Mouse (Mus musculus) stomach, embryonic 15.5 days (tissue): ENCODE data around the gene 5830473C10Rik. TPM values are rescaled to one million over a fixed set of nuclear protein-coding genes. Genes with fewer than 3 reads are reported as not detected.
A peak's percentile ranks its signal among the peaks of the same experiment; 100 is the strongest.

Experiments used
- ATAC-seq: fragments of 200-750 bp; cut with Nextera tagmentation; 2 replicates; pipeline ENCODE4 v1.8.0; 2017; ENCODE audit warnings: low read depth, moderate number of reproducible peaks, moderate TSS enrichment; ENCODE audit not compliant: insufficient read depth, low FRiP score
- H3K27ac ChIP-seq: fragments of 300-500 bp; sonication (generic); 2 replicates; pipeline ENCODE4 v1.5.1; 2015; ENCODE audit warnings: mild to moderate bottlenecking, inconsistent platforms
- H3K27me3 ChIP-seq: fragments of 300-500 bp; sonication (generic); replicated peaks from 2 replicates; pipeline ENCODE4 v1.6.1; 2015; ENCODE audit warnings: inconsistent platforms
- H3K36me3 ChIP-seq: fragments of 300-500 bp; sonication (generic); 2 replicates; pipeline ENCODE4 v1.6.1; 2015; ENCODE audit warnings: inconsistent platforms
- H3K4me1 ChIP-seq: fragments of 300-500 bp; sonication (generic); 2 replicates; pipeline ENCODE4 v1.6.1; 2015; ENCODE audit warnings: inconsistent platforms
- H3K4me2 ChIP-seq: fragments of 300-500 bp; sonication (generic); 2 replicates; pipeline ENCODE4 v1.6.1; 2015; ENCODE audit warnings: mild to moderate bottlenecking, inconsistent platforms
- H3K4me3 ChIP-seq: fragments of 300-500 bp; sonication (generic); replicated peaks from 2 replicates; pipeline ENCODE4 v1.5.1; 2015; ENCODE audit warnings: inconsistent platforms
- H3K9ac ChIP-seq: fragments of 300-500 bp; sonication (generic); 2 replicates; pipeline ENCODE4 v1.6.1; 2015; ENCODE audit warnings: inconsistent platforms
- H3K9me3 ChIP-seq: fragments of 300-500 bp; sonication (generic); 2 replicates; pipeline ENCODE4 v1.6.1; 2016; ENCODE audit warnings: inconsistent platforms
- WGBS: fragments of 180-500 bp; shearing (Covaris S2); methylation state at CpG from one replicate; pipeline ENCODE4 v1.1.7; 2015; 5-methylcytosine and 5-hydroxymethylcytosine counted together
- polyA plus RNA-seq: library from polyadenylated mRNA; unstranded; fragments of >200 nt; fragmentation: Nextera tagmentation; extraction: Ambion mirVana; gene quantifications from 2 replicates; pipeline ENCODE4 v1.2.1, GENCODE M21; 2015

Gene 5830473C10Rik
- 0.09 and 0.12 TPM in 2 replicates for polyA plus RNA-seq

DNA sequence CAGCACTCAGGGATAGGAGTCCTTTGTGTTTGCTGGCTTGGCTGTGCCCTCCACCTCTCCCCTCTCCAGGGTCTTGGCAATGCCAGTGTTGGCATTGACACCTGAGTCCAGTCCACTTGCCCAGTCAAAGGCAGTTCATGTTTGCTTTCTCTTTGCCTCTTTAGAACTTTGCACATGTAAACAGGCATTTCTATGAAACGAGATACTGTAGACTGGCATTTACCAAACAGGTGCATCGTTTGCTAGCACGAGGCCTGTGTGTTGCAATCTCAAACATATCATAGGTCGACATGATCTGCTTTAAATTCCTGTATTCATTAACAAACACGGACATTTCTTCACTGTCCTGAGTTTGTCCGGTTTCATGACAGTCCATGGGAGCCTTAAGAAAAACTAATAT, at the start of gene 5830473C10Rik:
Gene 5830473C10Rik, plus strand, starts transcription at position 365 of the 400 bp plus-strand sequence.
- no peak within 1 kb of the TSS for H3K27ac ChIP-seq
- H3K9ac ChIP-seq, result no peak within 1 kb of the TSS
- no peaks in the 10 kb centered on the region for H3K4me1 ChIP-seq
- 78% methylated on average over 6 of the region's 6 CpGs for WGBS
- H3K4me2 ChIP-seq, result no peak within 1 kb of the TSS
- H3K27me3 ChIP-seq, result no peaks in the 10 kb centered on the region
- ATAC-seq, result no peak
- no peak within 1 kb of the TSS for H3K4me3 ChIP-seq
- no peaks in the 10 kb centered on the region for H3K9me3 ChIP-seq
- no peaks in the 10 kb centered on the region for H3K36me3 ChIP-seq

DNA sequence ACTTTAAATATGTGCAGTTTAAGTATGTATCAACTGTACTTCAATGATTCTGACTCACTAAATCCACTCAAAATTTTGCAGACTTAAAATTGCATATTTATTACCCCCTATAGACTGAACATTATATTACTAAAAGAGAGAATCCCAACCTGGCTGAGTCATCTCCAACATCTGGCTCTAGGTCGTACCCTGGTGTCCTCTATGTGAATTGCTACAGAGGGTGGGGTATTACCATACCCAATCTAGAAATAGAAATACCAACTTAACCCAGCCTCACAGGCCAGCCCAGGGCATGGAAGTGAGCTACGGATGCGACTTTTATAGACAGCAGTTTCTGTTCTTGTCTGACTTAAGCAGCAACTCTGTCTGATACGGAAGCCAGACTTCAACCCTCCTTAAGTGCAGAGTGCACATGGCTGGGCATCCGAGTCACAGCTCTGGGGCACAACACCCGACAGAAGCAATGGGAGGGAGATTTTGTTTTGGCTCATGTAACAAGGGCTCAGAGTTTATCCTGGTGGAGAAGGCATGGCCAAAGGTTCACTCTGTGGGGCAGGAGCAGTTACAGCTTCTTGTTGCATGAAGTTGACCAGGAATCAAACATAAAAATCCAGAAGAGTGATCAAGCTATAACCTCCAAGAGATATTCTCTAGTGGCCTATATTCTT, 48.5 kb upstream of the 5830473C10Rik start:
- Histone ChIP-seq H3K4me1 (no peaks in the 10 kb centered on the region), H3K9ac (no peak overlapping the region), H3K27ac (no peak overlapping the region), H3K36me3 (no peaks in the 10 kb centered on the region), H3K4me3 (no peak overlapping the region), H3K27me3 (no peaks in the 10 kb centered on the region), H3K4me2 (no peak overlapping the region), H3K9me3 (no peaks in the 10 kb centered on the region)
- WGBS, result 78% methylated on average over 6 of the region's 6 CpGs
- no peak for ATAC-seq

DNA sequence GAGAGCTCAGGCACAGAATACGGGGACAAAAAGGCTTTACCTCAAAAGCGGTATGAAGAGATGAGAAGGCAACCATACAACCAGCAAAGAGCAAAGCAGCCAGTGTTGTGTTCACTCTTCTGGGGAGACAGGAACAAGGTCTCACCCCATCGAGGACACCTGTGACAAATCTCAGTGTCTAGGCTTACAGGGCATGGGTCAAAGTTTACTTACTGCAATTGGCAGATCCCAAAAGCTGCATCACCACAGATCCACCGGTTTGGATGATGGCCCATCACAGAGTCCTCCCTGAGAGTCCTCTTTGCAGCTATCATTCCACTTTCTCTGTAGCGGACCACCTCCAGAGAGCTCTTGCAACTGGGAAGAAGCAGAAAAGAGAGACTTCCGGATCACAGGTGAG, 45.3 kb upstream of the 5830473C10Rik start:
- H3K27me3 ChIP-seq, result no peaks in the 10 kb centered on the region
- H3K9me3 ChIP-seq, result no peaks in the 10 kb centered on the region
- H3K9ac ChIP-seq, result no peak overlapping the region
- WGBS, result 87% methylated on average over 6 of the region's 6 CpGs
- ATAC-seq, result no peak
- no peak overlapping the region for H3K4me2 ChIP-seq
- H3K4me1 ChIP-seq, result no peaks in the 10 kb centered on the region
- H3K36me3 ChIP-seq, result no peaks in the 10 kb centered on the region
- H3K4me3 ChIP-seq, result no peak overlapping the region
- H3K27ac ChIP-seq, result no peak overlapping the region

DNA sequence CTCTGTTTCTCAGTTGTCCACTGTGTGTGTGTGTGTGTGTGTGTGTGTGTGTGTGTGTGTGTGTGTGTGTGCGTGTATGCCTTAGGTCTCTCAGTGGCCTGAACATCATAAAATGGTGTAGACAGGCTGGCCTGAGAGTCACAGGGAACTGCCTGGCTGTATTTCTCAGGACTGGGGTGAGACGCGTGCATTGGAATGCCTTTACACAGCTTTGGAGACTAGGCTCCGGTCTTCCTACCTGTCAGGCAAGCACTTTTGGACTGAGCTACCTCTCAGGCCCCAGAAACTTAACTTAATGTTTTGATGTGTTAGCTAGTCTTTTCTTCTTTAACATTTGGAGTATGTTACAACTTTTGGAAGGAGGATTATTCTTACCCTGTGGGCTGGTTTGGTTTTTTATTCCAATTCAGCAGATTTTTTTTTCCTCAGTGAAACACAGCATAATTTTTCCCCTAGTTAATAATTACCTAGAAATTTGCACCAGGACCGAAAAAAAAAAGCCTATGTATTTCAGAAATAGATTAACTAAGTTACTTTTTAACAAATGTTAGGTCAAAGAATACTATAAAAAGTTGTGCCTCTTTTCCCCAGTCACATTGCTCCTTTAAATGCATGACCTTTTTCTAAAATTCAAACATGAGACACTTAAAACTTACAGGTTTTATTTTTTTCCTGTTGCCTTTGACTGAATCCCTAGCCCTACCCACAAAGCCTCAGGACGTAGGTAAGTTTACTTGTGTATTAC, 42.4 kb upstream of the 5830473C10Rik start, which contains the start of gene Afm:
Gene Afm, plus strand, starts transcription at position 577 of the 745 bp plus-strand sequence.
- H3K36me3 ChIP-seq, result no peaks in the 10 kb centered on the region
- no peaks in the 10 kb centered on the region for H3K27me3 ChIP-seq
- ATAC-seq, result no peak; the same call in 1 of the 2 replicates
- H3K9me3 ChIP-seq, result no peaks in the 10 kb centered on the region
- H3K4me2 ChIP-seq, result peak within 1 kb of the TSS; percentile 19; the same call in 1 of the 2 replicates
- no peak within 1 kb of the TSS for H3K4me3 ChIP-seq
- H3K4me1 ChIP-seq, result no peaks in the 10 kb centered on the region
- H3K9ac ChIP-seq, result no peak within 1 kb of the TSS
- H3K27ac ChIP-seq, result peak within 1 kb of the TSS; percentile 77
- WGBS, result 52% methylated on average over 6 of the region's 6 CpGs

DNA sequence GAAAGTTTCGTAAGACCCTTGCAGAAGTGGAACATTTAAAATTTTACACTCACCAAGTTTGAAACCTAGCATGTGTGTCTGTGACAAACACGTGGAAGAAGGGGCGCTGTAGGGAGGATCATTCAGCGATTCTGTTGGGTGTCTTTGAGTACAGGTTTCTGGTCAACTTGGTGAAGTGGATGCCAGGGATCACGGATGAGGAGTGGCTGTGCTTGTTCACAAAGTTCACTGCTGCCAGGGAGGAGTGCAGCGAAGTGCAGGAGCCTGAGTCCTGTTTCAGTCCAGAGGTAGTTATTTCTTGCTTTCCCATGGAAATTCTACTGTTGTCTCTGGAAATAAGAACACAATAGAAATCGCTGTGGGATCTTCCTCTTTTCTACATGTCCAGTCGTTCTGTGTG, 9.7 kb upstream of the 5830473C10Rik start:
- H3K4me2 ChIP-seq, result no peak overlapping the region
- H3K4me1 ChIP-seq, result no peaks in the 10 kb centered on the region
- WGBS, result 80% methylated on average over 8 of the region's 8 CpGs
- H3K36me3 ChIP-seq, result no peaks in the 10 kb centered on the region
- H3K9ac ChIP-seq, result no peak overlapping the region
- H3K4me3 ChIP-seq, result no peak overlapping the region
- ATAC-seq, result no peak
- no peaks in the 10 kb centered on the region for H3K9me3 ChIP-seq
- no peaks in the 10 kb centered on the region for H3K27me3 ChIP-seq
- no peak overlapping the region for H3K27ac ChIP-seq

DNA sequence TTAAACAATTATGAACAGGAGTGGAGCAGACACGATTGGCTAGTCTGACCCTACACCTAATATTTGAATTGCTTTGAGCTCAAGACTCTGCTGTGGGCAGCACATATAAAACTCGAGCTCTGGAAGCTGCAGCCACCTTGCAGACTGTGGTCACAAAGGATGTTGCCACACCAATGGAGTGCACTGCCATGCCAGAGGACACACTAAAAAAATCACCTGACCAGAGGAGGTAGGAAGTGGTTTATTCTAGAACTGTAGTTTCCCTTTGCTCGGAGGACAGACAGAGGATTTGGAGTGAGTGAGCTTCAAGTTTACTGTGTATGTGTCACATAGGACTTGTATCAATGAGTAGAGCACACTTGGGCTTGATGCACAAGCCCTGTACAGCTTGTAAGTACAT, 4.9 kb upstream of the 5830473C10Rik start:
- Histone ChIP-seq H3K4me2 (no peak overlapping the region), H3K9ac (no peak overlapping the region), H3K36me3 (no peaks in the 10 kb centered on the region), H3K4me1 (no peaks in the 10 kb centered on the region), H3K4me3 (no peak overlapping the region), H3K27me3 (no peaks in the 10 kb centered on the region), H3K9me3 (no peaks in the 10 kb centered on the region), H3K27ac (no peak overlapping the region)
- ATAC-seq, result no peak
- WGBS, result 65% methylated on average over 3 of the region's 3 CpGs

DNA sequence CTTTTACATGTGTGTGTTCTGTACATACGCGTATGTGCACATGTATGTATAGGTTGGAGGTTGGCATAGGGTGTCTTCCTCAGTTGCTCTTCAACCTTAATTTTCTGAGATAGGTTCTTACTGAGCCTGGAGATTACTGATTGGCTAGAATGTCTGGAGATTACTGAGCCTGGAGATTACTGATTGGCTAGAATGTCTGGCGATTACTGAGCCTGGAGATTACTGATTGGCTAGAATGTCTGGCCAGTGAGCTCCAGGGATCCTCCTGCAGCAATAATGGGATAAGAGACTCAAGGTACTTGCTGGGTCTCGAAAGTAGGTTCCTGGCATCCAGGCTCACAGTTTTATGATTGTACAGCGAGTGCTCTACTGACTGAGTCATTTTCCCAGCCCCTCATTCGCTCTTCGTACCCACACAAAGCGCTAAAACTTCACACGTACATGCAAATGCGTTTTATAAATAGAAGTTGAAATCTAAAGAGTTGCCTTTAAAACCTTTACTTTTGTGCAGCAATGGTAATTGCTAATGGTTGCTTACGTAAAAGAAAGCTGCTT, 891 bp downstream of the 5830473C10Rik start:
- Histone ChIP-seq H3K4me1 (no peaks in the 10 kb centered on the region), H3K4me2 (no peak overlapping the region), H3K27me3 (no peaks in the 10 kb centered on the region), H3K4me3 (no peak overlapping the region), H3K9me3 (no peaks in the 10 kb centered on the region), H3K9ac (no peak overlapping the region), H3K36me3 (no peaks in the 10 kb centered on the region), H3K27ac (no peak overlapping the region)
- WGBS, result 93% methylated on average over 11 of the region's 11 CpGs
- no peak for ATAC-seq

DNA sequence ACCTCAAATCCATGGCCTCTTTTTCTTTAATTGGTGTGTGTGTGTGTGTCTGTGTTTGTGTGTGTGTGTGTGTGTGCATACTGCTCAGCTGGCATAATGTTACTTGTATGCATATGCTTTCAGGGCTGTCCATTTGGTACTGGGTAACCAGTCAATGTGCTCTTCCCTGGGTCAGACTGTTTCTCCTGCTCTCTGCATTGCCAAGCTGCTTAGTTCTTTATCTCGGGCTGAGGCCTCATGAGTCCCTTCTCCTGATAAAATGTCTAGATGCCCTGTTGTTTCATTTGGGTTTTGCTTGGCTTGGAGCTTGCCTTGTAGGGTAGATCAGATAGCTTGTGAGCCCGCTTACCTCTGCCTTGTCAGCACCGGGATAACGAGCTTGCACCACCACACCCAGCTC, 2.0 kb downstream of the 5830473C10Rik start:
- H3K9ac ChIP-seq, result no peak overlapping the region
- no peaks in the 10 kb centered on the region for H3K9me3 ChIP-seq
- H3K4me1 ChIP-seq, result no peaks in the 10 kb centered on the region
- no peak overlapping the region for H3K4me2 ChIP-seq
- no peak overlapping the region for H3K4me3 ChIP-seq
- H3K27me3 ChIP-seq, result no peaks in the 10 kb centered on the region
- no peak for ATAC-seq
- H3K36me3 ChIP-seq, result no peaks in the 10 kb centered on the region
- no peak overlapping the region for H3K27ac ChIP-seq
- WGBS, result 73% methylated on average over 4 of the region's 4 CpGs

DNA sequence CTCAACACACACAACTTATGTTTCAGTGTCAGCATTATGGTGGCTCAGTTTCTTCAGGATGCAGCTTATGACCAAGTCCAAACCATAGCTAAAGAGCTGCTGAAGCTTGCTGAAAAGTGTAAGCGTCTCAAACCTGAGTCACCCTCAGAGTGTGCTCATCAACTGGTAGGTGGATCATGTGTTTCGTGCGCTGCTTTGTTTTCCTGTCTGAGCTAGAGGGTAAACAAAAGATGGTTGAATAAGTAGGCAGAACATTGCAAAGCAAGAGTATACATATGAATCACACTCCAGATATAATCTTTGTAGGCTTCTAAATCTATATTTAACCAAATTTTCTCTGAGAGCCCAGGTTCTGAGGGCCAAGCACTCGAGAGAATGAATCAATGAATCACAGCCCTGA, 3.3 kb downstream of the 5830473C10Rik start:
- Histone ChIP-seq H3K9ac (no peak overlapping the region), H3K4me3 (no peak overlapping the region), H3K4me2 (no peak overlapping the region), H3K4me1 (no peaks in the 10 kb centered on the region), H3K27ac (no peak overlapping the region), H3K36me3 (no peaks in the 10 kb centered on the region), H3K9me3 (no peaks in the 10 kb centered on the region), H3K27me3 (no peaks in the 10 kb centered on the region)
- ATAC-seq, result no peak
- WGBS, result 75% methylated on average over 4 of the region's 4 CpGs

DNA sequence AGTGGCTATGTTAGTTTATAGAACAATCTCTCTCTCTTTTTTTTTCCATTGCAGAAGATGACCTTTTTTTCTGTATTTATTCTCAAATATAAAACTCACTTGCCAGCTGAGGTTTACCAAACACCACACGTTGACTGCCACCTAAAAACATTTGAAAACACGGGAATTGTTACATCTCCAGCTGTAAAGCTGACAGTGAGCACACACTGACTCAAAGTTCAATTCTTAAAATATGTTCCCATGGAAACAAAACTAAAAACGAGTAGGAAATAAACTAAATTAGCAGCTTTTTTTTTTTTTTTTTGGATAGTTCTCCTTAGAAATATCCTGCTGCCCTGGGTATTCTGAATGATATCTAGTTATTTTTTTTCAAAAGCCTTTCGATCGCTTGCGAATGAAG, 4.3 kb downstream of the 5830473C10Rik start:
- ATAC-seq, result no peak
- H3K4me1 ChIP-seq, result no peaks in the 10 kb centered on the region
- H3K4me2 ChIP-seq, result no peak overlapping the region
- 74% methylated on average over 6 of the region's 6 CpGs for WGBS
- no peaks in the 10 kb centered on the region for H3K36me3 ChIP-seq
- no peak overlapping the region for H3K27ac ChIP-seq
- H3K9ac ChIP-seq, result no peak overlapping the region
- H3K27me3 ChIP-seq, result no peaks in the 10 kb centered on the region
- H3K4me3 ChIP-seq, result no peak overlapping the region
- no peaks in the 10 kb centered on the region for H3K9me3 ChIP-seq

DNA sequence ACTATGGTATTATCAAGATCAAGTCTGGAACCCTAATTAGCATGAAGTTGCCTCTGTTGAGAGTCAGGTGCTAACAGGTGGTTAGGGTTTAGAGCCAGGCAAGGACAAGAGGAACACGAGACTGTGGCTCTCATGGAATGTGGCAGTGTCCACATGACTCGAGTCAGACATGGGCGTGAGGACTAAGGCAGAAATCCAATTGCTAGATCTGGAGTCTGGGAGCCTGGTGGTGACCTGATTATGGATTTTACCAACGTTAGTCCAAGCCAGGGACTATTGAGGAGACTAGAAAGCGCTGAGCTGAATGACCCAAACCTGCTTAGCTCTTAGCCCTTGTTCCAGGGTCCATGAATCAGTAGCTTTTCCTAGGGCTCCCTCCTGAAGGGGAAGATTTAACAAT, 6.9 kb downstream of the 5830473C10Rik start:
- no peak overlapping the region for H3K27ac ChIP-seq

DNA sequence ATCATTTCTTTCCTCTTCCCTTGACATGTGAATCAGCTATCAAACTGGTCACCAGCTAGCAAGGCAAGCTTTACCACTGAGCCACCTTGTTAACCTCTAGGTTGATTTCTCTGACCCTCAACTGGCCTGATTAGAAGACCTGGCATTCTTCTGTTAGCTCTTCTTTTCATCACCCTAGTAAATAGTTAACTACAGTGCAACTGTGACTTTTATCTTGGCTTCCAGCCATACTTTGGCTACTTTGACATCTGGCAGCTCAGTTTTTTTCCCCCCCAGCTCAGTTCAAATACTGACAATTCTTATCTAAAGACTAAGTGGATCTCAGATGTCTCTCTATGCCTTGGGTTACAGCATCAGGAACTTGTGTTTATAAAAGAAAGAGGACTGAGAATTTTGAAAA, 7.4 kb downstream of the 5830473C10Rik start:
- peak; percentile 76 for ATAC-seq
- H3K4me2 ChIP-seq, result no peak overlapping the region
- no peaks in the 10 kb centered on the region for H3K4me1 ChIP-seq
- no peak overlapping the region for H3K9ac ChIP-seq
- H3K36me3 ChIP-seq, result no peaks in the 10 kb centered on the region
- H3K4me3 ChIP-seq, result no peak overlapping the region
- no peaks in the 10 kb centered on the region for H3K9me3 ChIP-seq
- H3K27ac ChIP-seq, result no peak overlapping the region
- H3K27me3 ChIP-seq, result no peaks in the 10 kb centered on the region

More for the DNA sequence above, 6.9 kb downstream of the 5830473C10Rik start:
- H3K9ac ChIP-seq, result no peak overlapping the region
- H3K9me3 ChIP-seq, result no peaks in the 10 kb centered on the region
- H3K27me3 ChIP-seq, result no peaks in the 10 kb centered on the region
- no peak overlapping the region for H3K4me3 ChIP-seq
- no peaks in the 10 kb centered on the region for H3K4me1 ChIP-seq
- no peaks in the 10 kb centered on the region for H3K36me3 ChIP-seq
- H3K4me2 ChIP-seq, result no peak overlapping the region
- no peak for ATAC-seq
- 65% methylated on average over 5 of the region's 5 CpGs for WGBS
